Mouse (Mus musculus) common myeloid progenitor, adult 5-6 weeks (primary cell): ENCODE data around the gene Tcf3. TPM values are rescaled to one million over a fixed set of nuclear protein-coding genes. Genes with fewer than 3 reads are reported as not detected.

Experiments
- ATAC-seq: replicated peaks from 2 replicates; pipeline ENCODE4 v1.8.0; 2016; ENCODE audit warnings: low read depth, mild to moderate bottlenecking, moderate TSS enrichment, inconsistent platforms; ENCODE audit not compliant: poor library complexity, severe bottlenecking
- total RNA-seq: library from RNA; stranded (forward); fragments of 200-1000, 187-1606 nt; gene quantifications from 2 replicates; pipeline ENCODE4 v1.2.3, GENCODE M21; 2017

Gene Tcf3
- total RNA-seq: 67.2 and 80.0 TPM in 2 replicates

GRCm38 (mm10) chr10:80433513-80434232 is at the start of gene Tcf3:
Gene Tcf3, minus strand, starts transcription at chr10:80433647.
- peak; percentile 91 for ATAC-seq

DNA sequence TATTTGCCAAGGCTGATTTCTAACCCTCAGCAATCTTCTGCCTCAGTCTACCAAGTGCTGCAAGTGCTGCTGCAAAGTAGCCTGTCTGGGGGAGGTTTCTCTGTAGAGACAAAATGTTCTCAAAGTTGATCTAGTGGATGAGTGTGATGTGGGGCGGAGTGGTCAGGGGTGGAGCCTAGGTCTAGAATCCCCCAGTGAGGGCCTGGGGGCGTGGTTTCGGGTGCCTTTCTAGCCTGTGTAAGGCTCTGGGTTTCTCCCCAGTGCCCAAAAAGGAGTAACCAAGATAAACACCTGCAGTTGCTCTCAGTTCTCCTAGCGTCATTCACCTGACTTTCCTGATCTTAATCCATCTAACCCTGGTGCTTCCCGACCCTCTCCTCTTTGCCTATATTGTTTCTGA is 47.6 kb upstream of the Tcf3 start:
- peak; percentile 54; the same call in 1 of the 2 replicates for ATAC-seq

DNA sequence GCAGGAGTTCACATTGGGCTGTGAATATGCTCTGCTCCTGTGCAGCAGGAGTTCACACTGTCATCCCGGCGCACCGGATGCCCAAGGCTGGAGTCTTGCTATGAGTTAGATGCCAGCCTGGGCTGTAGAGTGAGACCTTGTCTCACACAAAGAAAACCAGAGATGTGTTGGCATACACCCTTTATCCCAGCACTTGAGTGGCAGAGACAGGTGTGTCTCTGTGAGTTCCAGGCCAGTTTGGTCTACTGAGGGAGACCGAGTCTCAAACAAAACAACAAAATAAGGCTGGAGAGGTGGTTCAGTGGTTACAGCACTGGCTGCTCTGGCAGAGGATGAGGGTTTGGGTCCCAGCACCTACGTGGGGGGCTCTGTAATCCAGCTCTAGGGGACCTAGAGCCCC is 45.1 kb upstream of the Tcf3 start:
- ATAC-seq: no peak

GRCm38 (mm10) chr10:80475290-80475959 is 42.0 kb upstream of the Tcf3 start:
- peak; percentile 86 for ATAC-seq

DNA sequence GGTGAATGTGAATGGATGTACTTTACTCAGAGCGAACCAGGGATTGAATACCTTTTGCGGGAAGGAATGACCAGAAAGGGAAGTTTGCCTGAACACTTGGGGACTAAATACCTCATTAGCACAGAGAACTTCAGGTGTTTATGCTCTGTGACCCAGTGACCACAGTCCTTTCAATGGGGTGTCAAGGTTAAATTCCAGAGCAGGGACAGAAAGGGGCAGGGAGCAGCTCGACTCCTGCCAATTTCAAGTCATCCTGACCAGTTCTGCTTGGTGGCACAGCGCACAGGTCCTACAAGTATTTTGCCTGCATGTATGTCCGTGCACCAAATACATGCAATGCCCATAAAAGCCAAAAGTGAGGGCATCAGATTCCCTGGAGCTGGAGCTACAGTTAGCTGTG is 31.6 kb upstream of the Tcf3 start:
- ATAC-seq: no peak

GRCm38 (mm10) chr10:80464381-80465035 is 31.1 kb upstream of the Tcf3 start:
- ATAC-seq: no peak

- no peak for ATAC-seq
These were observed 27.9 kb upstream of the Tcf3 start for GRCm38 (mm10) chr10:80461346-80461745.

- ATAC-seq: no peak
These were observed 26.9 kb upstream of the Tcf3 start for GRCm38 (mm10) chr10:80460324-80460723.

DNA sequence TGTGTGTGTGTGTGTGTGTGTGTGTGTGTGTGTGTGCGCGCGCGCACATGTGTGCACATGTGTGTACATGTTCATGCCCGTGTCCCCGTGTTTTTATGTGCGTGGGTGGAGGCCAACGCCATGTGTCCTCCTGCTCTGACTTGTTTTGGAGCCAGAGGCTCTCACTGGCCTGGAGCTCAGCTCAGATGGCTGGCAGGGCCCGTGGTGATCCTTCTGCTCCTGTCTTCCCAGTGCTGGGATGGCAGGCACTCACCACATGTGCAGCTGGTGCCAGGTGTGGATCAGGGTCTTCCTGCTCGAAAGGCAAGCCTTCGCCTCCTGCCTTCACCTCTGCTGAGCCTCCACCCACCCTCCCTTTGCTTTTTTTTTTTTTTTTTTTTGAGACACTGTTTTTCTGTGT is 26.2 kb upstream of the Tcf3 start:
- no peak for ATAC-seq

DNA sequence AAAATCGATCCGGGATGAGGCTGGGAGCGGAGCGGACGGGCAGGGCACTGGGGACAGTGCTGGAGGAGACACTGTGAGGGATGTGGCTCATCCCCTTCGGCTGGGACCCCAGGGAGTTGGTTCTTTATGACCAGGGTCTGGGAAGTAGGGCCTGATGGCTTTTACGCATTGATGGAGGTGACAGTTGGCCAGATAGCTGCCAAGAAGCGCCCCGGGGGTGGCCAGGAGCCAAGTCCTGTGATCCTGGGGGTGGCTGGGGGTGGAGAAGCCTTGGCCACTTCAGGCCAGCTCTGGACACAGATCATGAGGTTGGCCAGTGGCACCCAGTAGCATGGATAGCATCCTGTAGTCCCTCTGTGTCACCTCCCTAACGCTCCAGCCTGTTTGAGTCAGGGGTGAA is 25.8 kb upstream of the Tcf3 start:
- ATAC-seq: no peak

DNA sequence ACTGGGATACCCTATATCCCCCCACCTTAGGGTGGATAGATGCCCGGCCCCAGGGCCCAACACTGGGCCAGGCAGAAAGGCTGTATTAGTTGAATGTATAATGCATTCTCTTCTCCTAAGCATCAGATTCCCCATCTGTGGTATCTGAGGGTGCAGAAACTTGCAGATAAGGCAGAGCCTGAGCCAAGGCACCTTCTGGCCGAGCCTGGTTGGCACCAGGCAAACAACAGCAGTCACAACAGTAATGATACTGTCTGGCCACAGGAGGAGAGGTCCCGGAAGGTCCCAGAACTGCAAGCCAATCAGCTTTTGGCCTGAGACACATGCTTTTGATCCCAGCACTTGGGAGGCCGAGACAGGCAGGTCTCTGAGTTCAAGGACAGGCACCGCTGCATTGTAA is 22.2 kb upstream of the Tcf3 start:
- ATAC-seq: no peak

DNA sequence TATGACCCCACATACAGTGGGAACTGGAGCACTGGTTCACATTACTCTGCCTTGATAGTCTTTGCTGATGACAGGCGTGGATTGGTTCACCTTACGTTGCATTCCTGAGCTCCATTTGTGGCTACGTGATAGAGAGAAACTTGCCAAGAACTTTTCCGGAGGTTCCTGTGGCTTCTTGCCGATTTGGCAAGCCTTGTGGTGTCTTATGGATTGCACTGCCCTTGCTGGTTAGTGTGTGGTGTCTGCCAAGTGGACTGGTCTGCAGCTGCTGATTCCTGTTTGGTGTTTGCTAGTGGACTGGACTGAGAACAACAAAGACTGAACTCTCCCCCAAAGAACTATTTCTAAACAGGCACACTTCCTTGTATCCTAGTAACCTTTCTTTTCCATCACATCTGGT is 21.3 kb upstream of the Tcf3 start:
- no peak for ATAC-seq

- no peak for ATAC-seq
These were observed 20.2 kb upstream of the Tcf3 start for GRCm38 (mm10) chr10:80453601-80454000.

DNA sequence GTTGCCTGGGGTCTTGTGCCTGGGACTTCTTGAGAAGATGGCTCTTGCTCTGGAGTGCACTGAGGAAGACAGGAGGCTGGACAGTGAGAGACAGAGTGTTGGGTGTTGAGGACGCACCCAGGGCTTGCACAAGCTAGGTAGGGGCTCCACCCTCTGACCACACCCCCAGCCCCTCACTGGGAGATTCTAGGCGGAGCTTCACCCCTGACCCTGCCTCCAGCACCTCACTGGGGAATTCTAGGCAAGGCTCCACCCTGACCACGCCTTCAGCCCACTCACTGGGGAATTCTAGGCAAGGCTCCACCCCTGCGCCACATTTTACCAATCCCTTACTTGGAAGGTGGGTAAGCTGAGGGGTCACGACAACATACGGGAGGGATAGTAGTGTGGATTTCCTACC is 17.2 kb upstream of the Tcf3 start:
- ATAC-seq: no peak

DNA sequence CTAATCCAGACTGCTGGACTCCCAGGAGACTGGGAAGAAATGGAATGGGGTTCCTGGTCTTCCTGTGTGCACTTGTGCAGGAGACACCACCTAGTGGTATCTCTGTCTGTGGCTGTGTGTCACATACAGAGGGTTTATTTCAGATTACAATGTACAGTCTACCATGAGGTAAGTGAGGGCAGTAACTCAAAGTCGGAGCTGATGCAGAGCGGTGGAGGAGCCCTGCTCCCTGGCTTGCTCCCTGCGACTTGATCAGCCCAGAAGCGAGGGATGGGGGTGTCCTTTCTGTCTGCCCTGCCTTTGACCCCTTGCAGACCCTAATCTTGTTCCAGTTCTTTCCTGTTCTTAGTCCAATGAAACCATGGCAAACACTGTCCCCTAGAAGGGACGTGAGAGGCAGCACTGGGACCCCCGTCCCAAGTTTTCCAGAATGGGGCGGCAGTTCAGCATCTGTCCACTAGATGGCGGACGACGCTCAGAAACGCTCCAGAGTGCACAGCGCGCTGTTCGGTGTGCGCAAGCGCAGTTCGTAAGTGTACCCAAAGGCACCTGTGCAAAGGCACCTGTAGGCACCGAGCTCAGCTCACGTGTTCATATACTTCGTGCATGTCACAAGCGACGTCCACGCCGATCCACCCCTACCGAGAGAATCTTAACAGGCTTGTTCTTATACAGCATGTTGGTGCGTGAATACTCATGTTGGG is 12.6 kb upstream of the Tcf3 start:
- peak; percentile 85 for ATAC-seq

GRCm38 (mm10) chr10:80445052-80445451 is 11.6 kb upstream of the Tcf3 start:
- ATAC-seq: no peak

DNA sequence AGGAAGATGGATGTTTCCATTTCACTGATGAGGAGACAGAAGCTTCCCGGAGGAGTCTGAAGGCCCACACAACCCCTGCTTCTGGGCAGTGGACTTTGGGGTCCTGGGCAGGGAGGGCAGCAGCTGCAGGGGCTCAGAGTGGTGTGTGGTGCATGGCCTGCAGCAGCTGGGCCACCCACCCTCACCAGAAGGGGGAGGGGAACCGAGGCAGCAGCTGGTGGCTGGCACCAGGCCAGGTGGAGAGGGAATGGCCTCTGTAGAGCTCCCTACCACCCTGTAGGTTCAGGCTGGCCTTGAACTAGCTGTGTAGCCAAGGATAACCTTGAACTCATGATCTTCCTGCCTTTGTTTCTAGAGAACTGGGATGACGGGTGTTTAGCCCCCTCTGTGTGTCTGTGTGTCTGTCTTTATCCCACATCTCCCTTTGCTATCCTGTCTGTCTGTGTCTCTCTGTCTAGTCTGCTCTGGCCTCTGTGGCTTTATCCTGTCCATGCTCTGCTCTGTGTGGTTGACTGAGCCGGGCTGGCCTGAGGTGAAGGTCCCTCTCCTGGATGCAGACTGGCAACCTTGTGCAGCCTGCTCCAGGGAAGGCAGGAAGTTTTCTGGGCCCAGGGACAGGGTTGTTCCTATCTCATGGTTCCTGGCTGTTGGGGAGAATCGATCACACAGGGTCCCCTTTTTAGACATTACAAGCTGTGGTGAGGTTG is 11.0 kb upstream of the Tcf3 start:
- ATAC-seq: no peak; the same call in 1 of the 2 replicates

GRCm38 (mm10) chr10:80443575-80444278 is 10.3 kb upstream of the Tcf3 start:
- no peak for ATAC-seq

GRCm38 (mm10) chr10:80442989-80443388 is 9.5 kb upstream of the Tcf3 start:
- no peak; the same call in 1 of the 2 replicates for ATAC-seq
